Mouse (Mus musculus) thymus, adult 2 months (tissue): ENCODE measurements around the gene Selenoo.

Experiments
- CTCF ChIP-seq: fragments of 200-500 bp; IDR thresholded peaks from 2 replicates; pipeline ENCODE4 v1.5.1; 2012; ENCODE audit warnings: mild to moderate bottlenecking, control low read depth, low read length, moderate library complexity, borderline replicate concordance; ENCODE audit not compliant: control insufficient read depth, poor library complexity, insufficient read depth; ENCODE audit errors: extremely low read depth
- POLR2A ChIP-seq: fragments of 200-500 bp; IDR thresholded peaks from 2 replicates; pipeline ENCODE4 v1.6.1; 2012; ENCODE audit warnings: mild to moderate bottlenecking, low read length, control low read depth, moderate library complexity; ENCODE audit not compliant: control insufficient read depth, poor library complexity, insufficient read depth; ENCODE audit errors: extremely low read depth

DNA sequence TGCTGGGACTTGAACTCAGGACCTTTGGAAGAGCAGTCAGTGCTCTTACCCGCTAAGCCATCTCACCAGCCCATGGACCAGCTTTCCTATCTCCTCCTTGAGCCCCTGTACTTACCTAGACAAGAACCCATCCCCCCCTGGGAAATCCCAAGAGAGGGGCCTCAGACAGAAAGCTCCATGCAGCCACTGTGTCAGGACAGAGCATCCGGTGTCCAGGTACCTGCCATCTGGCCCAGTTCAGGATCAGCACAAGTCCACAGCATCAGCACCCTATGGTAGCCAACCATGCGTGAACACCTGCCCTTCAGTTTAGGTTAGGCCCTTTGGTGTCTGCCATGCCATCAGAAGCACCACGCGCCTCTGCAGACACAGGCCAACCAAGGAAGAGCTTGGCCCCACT is 24.0 kb upstream of the Selenoo start:
- TF ChIP-seq CTCF (no peak), POLR2A (no peak)
